In the genomic region with DNA sequence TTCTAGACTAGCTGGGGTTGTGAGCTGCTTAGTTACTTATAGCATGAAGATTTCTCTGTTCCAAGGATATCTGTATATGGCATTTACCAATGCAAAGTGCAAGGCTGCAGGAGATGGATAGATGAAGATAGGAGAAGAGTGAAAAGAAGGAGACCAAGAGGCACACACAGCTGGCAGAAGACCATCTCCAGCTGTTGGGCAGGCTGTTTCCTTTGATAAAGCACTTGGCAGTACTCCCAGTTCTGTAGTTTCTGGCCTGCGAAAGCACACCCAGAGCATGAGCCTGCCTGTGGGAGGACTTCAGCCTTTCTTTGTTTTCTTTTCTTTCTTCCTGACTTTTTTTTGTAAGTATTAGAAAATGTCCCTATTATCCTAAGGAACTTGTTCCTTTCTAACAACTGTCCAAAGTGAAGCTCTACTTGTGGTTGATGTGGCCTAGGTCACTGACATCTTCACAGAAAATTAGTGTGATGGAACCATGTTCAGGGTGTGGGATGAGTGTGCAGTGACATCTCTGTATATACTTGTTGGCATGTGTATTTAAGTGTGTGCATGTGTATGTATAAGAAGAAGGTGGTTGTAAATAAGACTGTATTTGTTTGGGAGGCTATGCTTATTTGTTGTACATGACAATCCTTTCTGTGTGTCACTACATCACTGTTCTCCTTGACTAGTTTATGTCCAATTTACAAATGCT, we compare ENCODE assay signal across 9 mouse cellular contexts. TPM values are rescaled to one million over a fixed set of nuclear protein-coding genes. Genes with fewer than 3 reads are reported as not detected.
DNase-seq lines count a peak whose midpoint lies in the region; ATAC-seq and TF ChIP-seq lines count a peak whose summit lies in the region.
"Had no signal": no experiment of that assay in that cellular context is flagged by ENCODE, and none has a peak within 500 bp of the region (broad histone marks: within the 10 kb centered on the region; RNA-seq: fewer than 3 reads in every experiment).

No protein-coding gene starts in this region.

- H3K4me2 ChIP-seq in heart, embryonic 12.5 days, result no peak overlapping the region
- H3K4me2 ChIP-seq in heart, postnatal 0 days (ENCODE audit: low read depth, low read length), result no peak overlapping the region

- peak in 1 of 2 experiments; percentile 63 for DNase-seq in heart, adult 2 months
- peak; percentile 25 for DNase-seq in MN1 (ENCODE audit: low spot score)
- DNase-seq in heart, postnatal 0 days (ENCODE audit: low spot score), result peak; percentile 78
- peak; percentile 70 for DNase-seq in lung, postnatal 10 days
- no peak for DNase-seq in cerebellum, adult 9-11 months
- no peak for DNase-seq in urinary bladder, postnatal 25 days (ENCODE audit: low spot score)
- DNase-seq in thymus, postnatal 25 days, result no peak
- DNase-seq: forebrain, postnatal 0 days had no signal

- ATAC-seq in heart, embryonic 12.5 days (ENCODE audit: insufficient number of reproducible peaks, low FRiP score), result no peak
- ATAC-seq in heart, postnatal 0 days (ENCODE audit: insufficient read depth, low read depth), result peak; percentile 72
- ATAC-seq: forebrain, postnatal 0 days had no signal

- H3K27me3 ChIP-seq in heart, adult 2 months (ENCODE audit: control insufficient read depth, insufficient read depth, low read length), result no peaks in the 10 kb centered on the region
- 0 out of 2 replicates have a peak, but pooled peaks cover 11% of the 10 kb centered on the region for H3K27me3 ChIP-seq in heart, embryonic 12.5 days (replicated peaks)
- H3K27me3 ChIP-seq in heart, postnatal 0 days (ENCODE audit: control insufficient read depth, insufficient read depth, low read length), result no peaks in the 10 kb centered on the region

- TF ChIP-seq EP300 in heart, adult 2 months (IDR thresholded peaks at IDR 0.05; ENCODE audit: insufficient read depth, low read depth, low read length), result peak; percentile 73; the same call in 1 of the 2 replicates
- TF ChIP-seq EP300 in heart, postnatal 0 days (IDR thresholded peaks at IDR 0.05; ENCODE audit: low read depth), result peak; percentile 72; the same call in 1 of the 2 replicates

- no peak for TF ChIP-seq POLR2A in heart, adult 2 months (IDR thresholded peaks at IDR 0.05; ENCODE audit: insufficient read depth, low read depth, low read length)

- no peaks in the 10 kb centered on the region for H3K9me3 ChIP-seq in heart, embryonic 12.5 days (replicated peaks)
- H3K9me3 ChIP-seq in heart, postnatal 0 days (replicated peaks; ENCODE audit: control insufficient read depth, low read length), result no peaks in the 10 kb centered on the region

- peak overlapping the region; percentile 8 for H3K27ac ChIP-seq in heart, adult 2 months
- H3K27ac ChIP-seq in heart, embryonic 12.5 days (ENCODE audit: poor library complexity, severe bottlenecking), result no peak overlapping the region
- H3K27ac ChIP-seq in heart, postnatal 0 days (ENCODE audit: low read depth), result peak overlapping the region; percentile 78

- no peak overlapping the region for H3K9ac ChIP-seq in heart, adult 2 months (ENCODE audit: low read depth, low read length)
- no peak overlapping the region for H3K9ac ChIP-seq in heart, embryonic 12.5 days
- H3K9ac ChIP-seq in heart, postnatal 0 days (replicated peaks; ENCODE audit: low read depth, low read length), result no peak overlapping the region
- H3K9ac ChIP-seq: forebrain, postnatal 0 days had no signal

- H3K4me1 ChIP-seq in heart, adult 2 months (ENCODE audit: control insufficient read depth, insufficient read depth, low read length), result peaks cover 19% of the 10 kb centered on the region
- H3K4me1 ChIP-seq in heart, embryonic 12.5 days (replicated peaks), result peaks cover 15% of the 10 kb centered on the region
- H3K4me1 ChIP-seq in heart, postnatal 0 days (ENCODE audit: control insufficient read depth, insufficient read depth), result peaks cover 8% of the 10 kb centered on the region; the same call in 1 of the 2 replicates

- no peak overlapping the region for H3K4me3 ChIP-seq in heart, adult 2 months
- no peak overlapping the region for H3K4me3 ChIP-seq in heart, embryonic 12.5 days
- no peak overlapping the region for H3K4me3 ChIP-seq in heart, postnatal 0 days (ENCODE audit: low read depth, low read length)

- no peaks in the 10 kb centered on the region for H3K79me2 ChIP-seq in heart, adult 2 months (replicated peaks; ENCODE audit: control insufficient read depth, insufficient read depth, low read length)

- intact Hi-C loops in heart, adult 2 months (cut with DNase I), result no loop called here

- no peak for TF ChIP-seq CTCF in heart, adult 2 months (IDR thresholded peaks at IDR 0.05)
- TF ChIP-seq CTCF in heart, postnatal 0 days (IDR thresholded peaks at IDR 0.05; ENCODE audit: low read depth), result no peak

- H3K36me3 ChIP-seq in heart, adult 2 months (ENCODE audit: control insufficient read depth, insufficient read depth, low read length), result peaks cover 28% of the 10 kb centered on the region
- H3K36me3 ChIP-seq in heart, embryonic 12.5 days, result no peaks in the 10 kb centered on the region
- H3K36me3 ChIP-seq in heart, postnatal 0 days (replicated peaks; ENCODE audit: control insufficient read depth, insufficient read depth, low read length), result no peaks in the 10 kb centered on the region

- 24% methylated on average over 1 of the region's 1 CpGs for WGBS in heart, adult 2 months
- 49% methylated on average over 1 of the region's 1 CpGs for WGBS in heart, embryonic 12.5 days
- 25% methylated on average over 1 of the region's 1 CpGs for WGBS in heart, postnatal 0 days

RNA-seq across cellular contexts. Expression of gene Tsc22d3, which starts 32.6 kb away (rescaled TPM):
- total RNA-seq in heart, adult 2 months (2021), result 100 to 1,000 TPM; 140 to 205 TPM
- 108 and 133 TPM in 2 replicates for polyA plus RNA-seq in heart, adult 2 months (2012; rRNA removed)
- polyA plus RNA-seq in heart, embryonic 12.5 days (2016; fragmentation: Nextera tagmentation; extraction: Ambion mirVana), result 198 and 207 TPM in 2 replicates
- total RNA-seq in heart, postnatal 0 days (2014; rRNA removed; ENCODE audit: low replicate concordance), result 187 and 240 TPM in 2 replicates
- 165 and 172 TPM in 2 replicates for polyA plus RNA-seq in heart, postnatal 0 days (2015; fragmentation: Nextera tagmentation; extraction: Ambion mirVana)

Comparison
In these comparisons a context has a peak if more than half of its experiments do, and no peak if none do; other contexts are left out.
1. DNase-seq: peak in MN1 (single experiment), heart, postnatal 0 days (single experiment) and lung, postnatal 10 days (single experiment); none in cerebellum, adult 9-11 months (single experiment), urinary bladder, postnatal 25 days (single experiment) and thymus, postnatal 25 days (single experiment).